Mouse (Mus musculus) kidney, postnatal 36 days (tissue): ENCODE data around the gene Esyt2.
"Not testable (repeated sequence)": the region's sequence is repeated elsewhere in the genome, so short reads cannot be mapped to it uniquely, and the experiment has no call there.

Source experiments
- DNase-seq, 2 experiments: peaks; one replicate each; pipeline ENCODE4 v3.0.0; 2021 to 2022; ENCODE audit warnings: mixed read lengths in 2 of 2

Gene Esyt2

GRCm38 (mm10) chr12:116280653-116281364 lies at the start of gene Esyt2:
Gene Esyt2, plus strand, starts transcription at chr12:116281196.
- DNase-seq, result peak; percentile 100

GRCm38 (mm10) chr12:116231612-116232011 lies 49.4 kb upstream of the Esyt2 start:
- DNase-seq, result peak; percentile 92 to 96

- DNase-seq, result no peak
Measured at GRCm38 (mm10) chr12:116232061-116232460, 48.9 kb upstream of the Esyt2 start.

GRCm38 (mm10) chr12:116235356-116235755 lies 45.6 kb upstream of the Esyt2 start:
- DNase-seq, result peak in 1 of 2 experiments; percentile 18

- DNase-seq, result no peak
Measured at GRCm38 (mm10) chr12:116236658-116237057, 44.3 kb upstream of the Esyt2 start.

GRCm38 (mm10) chr12:116238370-116238769 lies 42.6 kb upstream of the Esyt2 start:
- DNase-seq, result no peak

GRCm38 (mm10) chr12:116238803-116239202 lies 42.2 kb upstream of the Esyt2 start:
- DNase-seq, result no peak

- DNase-seq, result no peak
Measured at GRCm38 (mm10) chr12:116244601-116245000, 36.4 kb upstream of the Esyt2 start.

GRCm38 (mm10) chr12:116254652-116255051 lies 26.3 kb upstream of the Esyt2 start:
- DNase-seq, result no peak

GRCm38 (mm10) chr12:116255636-116256035 lies 25.4 kb upstream of the Esyt2 start:
- DNase-seq, result no peak

- no peak for DNase-seq
Measured at GRCm38 (mm10) chr12:116258321-116258720, 22.7 kb upstream of the Esyt2 start.

- DNase-seq, result peak; percentile 90 to 95
Measured at GRCm38 (mm10) chr12:116262555-116263341, 18.2 kb upstream of the Esyt2 start, which contains the start of gene Wdr60. Gene Wdr60, minus strand, starts transcription at chr12:116263022.

- no peak for DNase-seq
Measured at GRCm38 (mm10) chr12:116264756-116265155, 16.2 kb upstream of the Esyt2 start.

- no peak for DNase-seq
Measured at GRCm38 (mm10) chr12:116265275-116265674, 15.7 kb upstream of the Esyt2 start.

- no peak for DNase-seq
Measured at GRCm38 (mm10) chr12:116269450-116269849, 11.5 kb upstream of the Esyt2 start.

GRCm38 (mm10) chr12:116270538-116270937 lies 10.5 kb upstream of the Esyt2 start:
- no peak for DNase-seq

- DNase-seq, result no peak
Measured at GRCm38 (mm10) chr12:116271071-116271470, 9.9 kb upstream of the Esyt2 start.

GRCm38 (mm10) chr12:116273733-116274132 lies 7.3 kb upstream of the Esyt2 start:
- DNase-seq, result no peak

GRCm38 (mm10) chr12:116275086-116275485 lies 5.9 kb upstream of the Esyt2 start, which contains the start of gene Gm11027:
Gene Gm11027, plus strand, starts transcription at chr12:116275386.
- DNase-seq, result not testable (repeated sequence)

- no peak for DNase-seq
Measured at GRCm38 (mm10) chr12:116275631-116276030, 5.4 kb upstream of the Esyt2 start.

- DNase-seq, result no peak
Measured at GRCm38 (mm10) chr12:116276961-116277360, 4.0 kb upstream of the Esyt2 start.

- no peak for DNase-seq
Measured at GRCm38 (mm10) chr12:116278541-116278940, 2.5 kb upstream of the Esyt2 start.

- DNase-seq, result no peak
Measured at GRCm38 (mm10) chr12:116279181-116279580, 1.8 kb upstream of the Esyt2 start.

GRCm38 (mm10) chr12:116280149-116280652 lies 795 bp upstream of the Esyt2 start:
- no peak for DNase-seq
